Mouse (Mus musculus) left cerebral cortex, postnatal 25 days (tissue): ENCODE measurements around the gene Olfr545. TPM values are rescaled to one million over a fixed set of nuclear protein-coding genes. Genes with fewer than 3 reads are reported as not detected.
A peak's percentile ranks its signal among the peaks of the same experiment; 100 is the strongest.
"Not testable (repeated sequence)": the region's sequence is repeated elsewhere in the genome, so short reads cannot be mapped to it uniquely, and the experiment has no call there.

Source experiments
- DNase-seq, 2 experiments: peaks; one replicate each; pipeline ENCODE4 v3.0.0; 2022; ENCODE audit warnings: low spot score in 2 of 2, mixed read lengths in 1 of 2
- intact Hi-C: fragments of 180-260 bp; cut with DNase I; formaldehyde crosslinking; loops from one replicate; pipeline ENCODE4 v1.15.1; 2025
- total RNA-seq, 2 experiments: library from RNA; stranded (reverse); gene quantifications; 2 replicates each; pipeline ENCODE4 v1.2.3; 2021

Olfr545 gene
- total RNA-seq, result not detected

GRCm38 (mm10) chr7:102499473-102499872 is at the start of gene Olfr545:
Olfr545 (minus strand) TSS chr7:102499573.
- DNase-seq, result no peak
- intact Hi-C loops, result no loop called here

DNA sequence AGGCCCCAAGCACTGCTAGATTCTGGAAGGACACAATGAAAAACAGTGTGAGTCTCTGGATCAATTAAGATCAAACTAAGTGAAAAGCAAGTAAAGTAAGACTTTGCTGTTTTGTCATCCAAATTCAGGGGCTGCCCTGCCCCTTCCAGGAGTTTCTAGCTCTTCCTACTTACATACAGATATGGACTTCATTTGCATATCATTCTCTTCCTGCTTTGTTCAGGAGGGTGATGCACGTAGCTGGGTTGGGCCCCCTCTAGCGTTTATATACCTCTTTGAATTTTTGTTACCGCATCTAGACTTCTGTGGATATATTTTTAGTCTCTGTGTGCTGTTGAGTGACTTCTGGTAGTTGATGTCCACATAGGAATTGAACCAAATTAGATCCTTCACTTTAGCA is 41.9 kb upstream of the Olfr545 start:
- intact Hi-C loops, result no loop called here
- DNase-seq, result no peak

DNA sequence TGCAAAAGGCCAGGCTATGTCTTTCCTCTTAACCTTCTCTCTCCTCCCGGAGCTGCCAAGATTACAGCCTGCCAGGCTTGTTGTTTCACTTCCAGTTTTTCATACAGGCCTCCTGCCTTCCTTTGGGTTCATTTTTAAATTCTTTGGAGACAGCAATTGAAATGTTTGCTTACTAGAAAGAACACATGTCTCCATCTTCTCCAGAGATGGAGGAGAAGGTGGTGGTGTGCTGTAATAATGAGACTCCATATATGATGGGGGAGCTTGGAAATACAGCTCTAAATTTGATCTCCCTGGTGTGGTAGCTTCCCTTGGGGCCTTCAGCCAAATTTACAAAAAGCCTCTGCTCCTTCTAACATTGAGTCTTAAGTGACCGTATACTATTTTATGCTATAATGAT is 41.2 kb upstream of the Olfr545 start, which contains the start of gene Olfr548-ps1:
Gene Olfr548-ps1, plus strand, starts transcription at position 301 of the 400 bp plus-strand sequence.
- intact Hi-C loops, result no loop called here
- DNase-seq, result no peak

DNA sequence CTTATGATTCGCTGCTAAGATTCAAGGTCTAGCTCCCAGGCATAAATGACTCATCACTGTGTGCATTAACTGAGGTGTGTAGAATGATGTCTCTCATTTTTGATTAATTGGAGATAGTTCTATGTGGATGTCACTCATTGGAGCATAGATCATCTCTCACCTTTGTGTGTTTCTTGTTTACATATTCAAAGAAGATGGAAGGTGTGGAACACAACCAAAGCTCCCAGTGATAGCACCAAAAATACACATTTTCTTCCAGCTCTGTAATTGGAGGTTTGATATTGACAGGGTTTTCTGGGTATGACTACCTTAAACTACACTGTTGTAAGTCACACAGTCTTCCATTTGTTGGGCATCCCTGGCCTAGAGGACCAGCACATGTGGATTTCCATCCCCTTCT is 35.1 kb upstream of the Olfr545 start, which contains the start of gene Olfr547:
Gene Olfr547, plus strand, starts transcription at position 301 of the 400 bp plus-strand sequence.
- intact Hi-C loops, result no loop called here
- no peak for DNase-seq

- intact Hi-C loops, result no loop called here
- DNase-seq, result no peak
Measured at GRCm38 (mm10) chr7:102529052-102529451, 29.7 kb upstream of the Olfr545 start.

DNA sequence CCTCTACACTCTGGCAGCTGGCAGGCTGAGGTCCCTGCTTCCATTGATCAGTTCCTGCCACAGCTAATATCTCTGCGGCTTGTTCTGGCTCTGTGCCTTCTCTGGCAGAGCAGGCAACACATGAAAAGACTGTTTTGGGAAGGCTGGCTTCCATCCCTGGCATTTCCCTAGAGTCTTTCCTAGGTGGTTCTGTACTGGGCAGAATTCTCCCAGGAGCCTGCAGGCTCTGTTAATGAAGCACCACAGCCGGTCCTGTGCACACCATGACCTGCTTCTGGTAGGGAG is 17.6 kb upstream of the Olfr545 start:
- intact Hi-C loops, result loop anchor here (10.0 kb wide), 1 partner anchor 1288 kb away; no protein-coding TSS in a partner anchor
- peak in 1 of 2 experiments; percentile 17 for DNase-seq

DNA sequence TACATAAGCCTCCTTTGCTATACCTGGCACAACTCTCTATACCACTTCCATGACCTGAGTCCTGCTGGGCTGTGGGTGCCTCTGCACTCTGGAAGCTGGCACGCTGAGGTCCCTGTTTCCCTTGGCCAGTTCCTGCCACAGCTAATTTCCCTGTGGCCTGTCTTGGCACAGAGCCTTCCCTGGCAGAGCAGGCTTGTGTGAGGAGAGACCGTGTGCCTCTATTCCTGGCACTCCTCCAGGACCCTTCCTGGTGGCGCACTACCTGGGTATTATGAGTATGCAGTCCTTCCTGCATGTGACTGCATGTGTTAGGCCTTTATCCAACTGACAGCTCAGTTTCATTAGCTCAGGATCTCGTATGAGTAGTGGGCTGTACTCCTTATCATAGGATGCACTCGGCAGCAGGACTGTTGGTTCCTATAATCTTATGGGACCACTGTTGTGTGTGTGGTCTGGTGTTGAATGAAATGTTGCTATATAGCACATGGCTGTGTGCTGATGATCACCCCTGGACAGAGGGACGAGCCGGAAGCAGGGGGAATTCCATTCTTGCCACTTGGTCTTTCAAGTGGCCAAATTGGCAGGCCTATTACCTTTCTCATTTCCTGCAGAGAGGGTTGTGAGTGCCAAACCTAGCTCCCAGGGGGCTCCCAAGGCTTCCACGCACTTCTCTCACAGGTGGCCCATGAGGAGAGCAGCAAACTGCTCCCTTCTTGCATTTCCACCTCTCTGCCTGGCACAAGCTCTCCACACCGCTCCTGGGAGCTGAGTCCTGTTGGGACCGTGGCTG is 17.1 kb upstream of the Olfr545 start:
- no peak for DNase-seq
- intact Hi-C loops, result loop anchor here (10.0 kb wide), 1 partner anchor 1288 kb away; no protein-coding TSS in a partner anchor

- DNase-seq, result no peak
- intact Hi-C loops, result loop anchor here (10.0 kb wide), 1 partner anchor 1291 kb away; no protein-coding TSS in a partner anchor
Measured at GRCm38 (mm10) chr7:102514144-102514543, 14.8 kb upstream of the Olfr545 start.

- peak; percentile 82 to 91 for DNase-seq
- intact Hi-C loops, result loop anchor here (1.0 to 10.0 kb wide), 3 partner anchors 124 to 1292 kb away; no protein-coding TSS in a partner anchor
Measured at GRCm38 (mm10) chr7:102512814-102513435, 13.6 kb upstream of the Olfr545 start.

GRCm38 (mm10) chr7:102511927-102512326 is 12.6 kb upstream of the Olfr545 start:
- intact Hi-C loops, result loop anchor here (2.0 to 10.0 kb wide), 2 partner anchors 407 to 1293 kb away; no protein-coding TSS in a partner anchor
- DNase-seq, result no peak

GRCm38 (mm10) chr7:102509726-102510125 is 10.4 kb upstream of the Olfr545 start:
- DNase-seq, result no peak
- intact Hi-C loops, result loop anchor here (5.0 to 10.0 kb wide), 3 partner anchors 1295 to 1435 kb away; partner anchors contain the start of gene Olfr633

- no peak for DNase-seq
- intact Hi-C loops, result loop anchor here (5.0 to 10.0 kb wide), 2 partner anchors 1364 to 1436 kb away; partner anchors contain the start of gene Olfr633
Measured at GRCm38 (mm10) chr7:102508666-102509065, 9.3 kb upstream of the Olfr545 start.

- DNase-seq, result no peak
- intact Hi-C loops, result loop anchor here (5.0 to 10.0 kb wide), 2 partner anchors 1364 to 1437 kb away; partner anchors contain the start of gene Olfr633
Measured at GRCm38 (mm10) chr7:102508066-102508465, 8.7 kb upstream of the Olfr545 start.

DNA sequence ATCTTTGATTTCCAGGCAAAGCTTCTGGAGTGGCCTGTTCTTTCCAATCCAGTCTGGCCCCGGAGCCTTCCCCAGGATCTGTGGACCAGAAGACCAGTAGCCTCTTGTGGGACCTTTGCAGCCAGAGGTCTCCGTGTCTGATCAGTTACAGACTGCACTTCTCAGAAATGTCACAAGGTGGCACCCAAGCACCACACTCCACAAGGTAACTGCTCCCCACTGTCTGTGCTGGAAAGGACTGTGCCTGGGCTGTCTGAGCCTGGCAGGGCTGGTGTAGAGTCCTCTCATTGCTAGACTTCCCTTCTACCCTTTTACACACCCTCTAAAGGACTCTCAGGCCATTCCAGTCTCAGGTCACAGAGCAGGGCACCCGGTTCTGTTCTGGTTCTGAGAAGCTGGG is 7.5 kb upstream of the Olfr545 start:
- intact Hi-C loops, result loop anchor here (5.0 to 10.0 kb wide), 2 partner anchors 1365 to 1438 kb away; partner anchors contain the start of gene Olfr633
- DNase-seq, result peak; percentile 78 to 82

- DNase-seq, result no peak
Measured at GRCm38 (mm10) chr7:102501986-102502385, 2.6 kb upstream of the Olfr545 start.

DNA sequence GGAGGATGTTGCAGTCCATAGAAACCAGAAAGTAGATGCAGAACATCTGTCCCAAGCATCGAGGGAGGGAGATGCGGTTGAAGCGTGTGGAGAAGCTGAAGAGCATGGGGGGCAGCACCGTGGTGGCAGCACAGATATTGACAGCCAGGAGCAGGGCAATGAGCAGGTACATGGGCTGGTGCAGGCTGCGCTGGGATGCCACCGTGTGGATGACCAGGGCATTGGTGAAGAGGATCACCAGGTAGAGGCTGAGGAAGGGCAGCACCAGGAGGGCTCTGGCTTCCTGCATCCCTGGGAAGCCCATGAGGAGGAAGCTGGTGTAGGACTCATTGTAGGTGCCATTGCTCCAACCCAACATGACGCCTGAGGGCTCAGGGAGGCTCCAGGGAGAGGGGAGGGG is 5.0 kb downstream of the Olfr545 start:
- DNase-seq, intact Hi-C loops: not testable (repeated sequence)

More at GRCm38 (mm10) chr7:102501986-102502385, 2.6 kb upstream of the Olfr545 start:
- intact Hi-C loops, result loop anchor here (10.0 kb wide), 1 partner anchor 1443 kb away; the partner anchor contains the start of gene Olfr633

DNA sequence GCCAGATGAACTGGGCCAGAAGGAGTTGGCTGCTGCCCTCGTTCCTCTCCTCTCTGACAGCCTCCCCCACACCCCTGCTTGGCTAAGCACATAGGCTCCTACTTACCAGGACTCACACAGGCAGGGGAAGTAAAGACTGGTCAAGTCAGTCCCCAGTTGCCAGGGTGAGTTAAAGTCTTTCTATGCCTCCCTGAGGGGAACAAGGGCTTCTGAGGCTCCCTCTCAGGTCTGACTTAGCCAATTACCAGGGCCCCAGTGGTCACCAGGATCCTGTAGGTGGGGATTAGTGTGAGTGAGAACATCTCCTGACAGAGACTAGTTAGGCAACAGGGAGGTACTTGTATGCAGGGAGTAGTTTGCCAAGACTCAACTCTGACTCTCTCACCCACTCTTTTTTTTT is 11.2 kb downstream of the Olfr545 start, which contains the start of gene Olfr544:
Gene Olfr544, minus strand, starts transcription at position 153 of the 400 bp plus-strand sequence.
- intact Hi-C loops, result no loop called here

GRCm38 (mm10) chr7:102486105-102486504 is 13.3 kb downstream of the Olfr545 start:
- DNase-seq, result no peak
- intact Hi-C loops, result no loop called here

More for the DNA sequence above, 11.2 kb downstream of the Olfr545 start, which contains the start of gene Olfr544:
- no peak for DNase-seq

- DNase-seq, intact Hi-C loops: not testable (repeated sequence)
Measured at GRCm38 (mm10) chr7:102484766-102485165, 14.6 kb downstream of the Olfr545 start.

- intact Hi-C loops, result no loop called here
- no peak for DNase-seq
Measured at GRCm38 (mm10) chr7:102483665-102484064, 15.7 kb downstream of the Olfr545 start.
